Mouse (Mus musculus) T-helper 2 cell (primary cell): ENCODE data around the gene Rbbp5.

Experiments used
- in situ Hi-C: fragments of 300-600 bp; cut with MboI, MseI; formaldehyde crosslinking; loops from one replicate; pipeline ENCODE4 v1.15.1; 2025; ENCODE audit warnings: high pct_unique_total_duplicates

Rbbp5 gene

DNA sequence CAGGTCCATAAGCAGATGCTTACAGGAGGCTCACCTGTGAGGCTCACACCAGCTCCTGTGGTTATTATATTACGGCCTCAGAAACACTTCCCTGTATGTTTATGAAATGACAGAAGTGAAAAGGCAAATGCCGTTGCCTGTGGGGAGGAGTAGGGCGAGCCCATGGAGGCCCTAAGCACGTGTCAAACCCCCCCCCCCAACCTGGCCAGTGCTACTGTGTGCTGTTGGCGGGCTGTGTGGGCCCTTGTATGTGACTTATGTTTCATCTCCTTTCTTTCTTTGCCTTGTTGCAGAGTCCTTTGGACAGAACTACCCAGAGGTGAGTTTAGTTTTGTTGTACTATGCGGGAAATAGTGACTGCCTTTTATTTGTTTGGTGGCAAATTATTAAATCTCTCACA, 6.6 kb downstream of the Rbbp5 start:
- in situ Hi-C loops: loop anchor here (25.0 kb wide), 1 partner anchor 529 kb away; no protein-coding TSS in a partner anchor

- in situ Hi-C loops: no loop called here
These were observed 23.4 kb downstream of the Rbbp5 start for GRCm38 (mm10) chr1:132500535-132500934.

DNA sequence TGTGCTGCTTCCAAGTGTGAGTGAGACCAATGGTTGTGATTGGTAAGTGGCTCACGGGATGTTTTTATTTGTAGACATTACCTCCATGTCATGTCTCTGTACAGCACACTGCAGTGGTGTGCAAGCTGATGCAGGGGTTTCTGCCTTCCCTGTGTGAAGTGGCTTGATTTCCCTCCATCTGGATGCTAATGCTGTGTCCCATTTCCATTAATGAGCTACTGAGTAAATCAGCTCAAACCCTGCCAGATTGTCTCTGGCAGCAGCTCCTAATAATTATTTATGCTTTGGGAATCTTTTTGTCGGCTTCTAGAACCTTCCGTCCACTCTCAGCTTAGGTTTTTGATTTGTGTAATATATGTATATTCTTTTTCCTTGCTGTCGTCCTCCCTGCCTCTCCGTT, 28.0 kb downstream of the Rbbp5 start:
- in situ Hi-C loops: no loop called here

GRCm38 (mm10) chr1:132506058-132506457, 28.9 kb downstream of the Rbbp5 start, which contains the start of gene Tmem81:
TSS of gene Tmem81 (plus strand) at chr1:132506230.
- in situ Hi-C loops: no loop called here

GRCm38 (mm10) chr1:132506656-132507055, 29.5 kb downstream of the Rbbp5 start:
- in situ Hi-C loops: no loop called here

DNA sequence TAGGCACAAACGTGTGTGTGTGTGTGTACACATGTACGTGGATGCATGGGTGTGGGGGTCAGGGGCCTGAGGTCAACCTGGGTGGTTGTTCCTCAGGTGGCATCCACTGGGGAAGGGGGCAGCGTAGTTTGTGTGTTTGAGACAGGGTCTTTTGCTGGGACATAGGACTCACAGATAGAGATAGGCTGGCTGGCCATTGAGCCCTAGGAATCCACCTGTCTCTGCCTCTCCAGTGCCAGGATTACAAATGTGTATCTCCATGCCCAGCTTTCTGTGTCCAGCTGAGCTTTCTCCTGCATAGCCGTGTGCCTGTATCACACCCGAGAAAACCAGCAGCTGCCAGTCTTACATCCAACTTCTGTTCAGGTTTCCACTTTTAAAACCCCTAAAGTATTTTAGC, 32.6 kb downstream of the Rbbp5 start:
- in situ Hi-C loops: no loop called here

- in situ Hi-C loops: no loop called here
These were observed 34.4 kb downstream of the Rbbp5 start for GRCm38 (mm10) chr1:132511521-132511920.

GRCm38 (mm10) chr1:132512106-132512505, 34.9 kb downstream of the Rbbp5 start:
- in situ Hi-C loops: no loop called here

DNA sequence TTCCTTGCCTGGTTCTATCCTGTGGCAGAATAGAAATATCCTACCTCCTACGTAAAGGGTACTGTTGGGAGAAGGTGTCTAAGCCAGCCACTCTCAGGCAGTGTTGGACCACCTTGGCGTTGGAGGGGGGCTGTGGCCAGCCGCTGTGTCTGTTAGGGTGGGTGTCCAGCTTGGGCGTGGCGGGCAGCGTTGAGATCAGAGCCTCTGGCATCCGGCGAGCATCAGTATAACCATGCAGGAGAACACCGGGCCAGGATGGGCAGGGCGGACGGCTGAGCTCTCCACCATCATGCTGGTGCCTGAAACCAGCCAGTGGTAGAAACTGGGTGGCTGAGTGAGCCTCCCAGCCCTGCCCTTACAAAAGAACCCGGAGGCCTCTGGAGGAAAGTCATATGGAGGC, 38.2 kb downstream of the Rbbp5 start:
- in situ Hi-C loops: no loop called here

DNA sequence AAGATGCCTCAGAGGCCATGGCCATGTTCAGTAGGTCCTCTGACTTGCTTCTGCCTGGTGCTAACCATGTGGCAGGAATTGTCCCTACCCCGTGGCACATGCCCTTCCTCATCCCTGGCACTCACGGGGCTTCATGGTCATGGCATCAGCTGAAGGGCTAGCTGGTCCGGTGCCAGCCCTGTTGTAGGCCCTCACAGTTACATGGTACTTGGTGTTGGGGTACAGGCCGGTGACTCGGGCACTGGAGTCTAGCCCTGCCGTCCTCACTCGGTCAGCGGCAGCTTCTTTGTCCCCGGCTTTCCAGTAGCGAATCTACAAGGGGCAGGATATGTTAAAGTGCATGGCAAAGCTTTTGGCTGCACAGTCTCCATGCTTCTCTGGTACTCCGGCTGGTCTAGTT, 39.6 kb downstream of the Rbbp5 start:
- in situ Hi-C loops: no loop called here

DNA sequence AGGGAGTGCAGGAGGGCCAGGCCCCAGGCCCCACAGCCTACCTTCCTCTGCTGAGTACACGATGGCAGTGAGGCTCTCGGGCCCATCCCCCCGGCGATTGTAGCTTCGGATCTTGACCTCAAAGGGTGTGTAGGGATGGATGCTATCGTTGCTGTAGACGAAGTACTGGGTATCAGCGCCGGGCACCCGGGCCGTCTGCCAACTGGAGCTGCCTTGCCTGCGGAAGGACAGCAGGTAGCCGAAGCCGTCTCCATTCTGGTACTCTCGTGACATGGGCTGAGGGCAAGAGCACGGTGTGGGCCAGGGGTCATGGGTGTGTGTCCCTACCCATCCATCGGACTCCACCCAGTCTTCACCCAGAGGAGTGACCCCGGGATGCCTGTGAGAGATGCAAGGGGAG, 41.5 kb downstream of the Rbbp5 start:
- in situ Hi-C loops: no loop called here

DNA sequence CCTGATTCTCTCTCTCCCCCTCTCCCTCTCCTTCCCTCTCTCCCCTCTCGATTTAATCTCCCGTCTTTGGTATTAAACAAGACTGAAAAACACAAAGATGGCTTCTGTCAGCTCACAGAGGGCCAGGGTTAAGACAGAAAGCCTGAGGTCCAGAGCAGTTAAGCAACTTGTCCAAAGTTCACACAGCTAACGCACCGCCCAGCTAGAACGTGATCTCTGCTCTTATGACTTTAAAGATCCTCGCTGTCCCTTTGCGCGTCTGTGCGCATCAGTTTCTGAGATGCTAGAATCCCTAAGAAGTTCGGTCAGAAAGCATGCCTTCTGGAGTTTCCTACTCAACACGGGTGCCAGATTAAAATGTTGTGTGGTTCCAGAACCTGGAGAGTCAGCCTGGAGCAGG, 42.6 kb downstream of the Rbbp5 start:
- in situ Hi-C loops: no loop called here

DNA sequence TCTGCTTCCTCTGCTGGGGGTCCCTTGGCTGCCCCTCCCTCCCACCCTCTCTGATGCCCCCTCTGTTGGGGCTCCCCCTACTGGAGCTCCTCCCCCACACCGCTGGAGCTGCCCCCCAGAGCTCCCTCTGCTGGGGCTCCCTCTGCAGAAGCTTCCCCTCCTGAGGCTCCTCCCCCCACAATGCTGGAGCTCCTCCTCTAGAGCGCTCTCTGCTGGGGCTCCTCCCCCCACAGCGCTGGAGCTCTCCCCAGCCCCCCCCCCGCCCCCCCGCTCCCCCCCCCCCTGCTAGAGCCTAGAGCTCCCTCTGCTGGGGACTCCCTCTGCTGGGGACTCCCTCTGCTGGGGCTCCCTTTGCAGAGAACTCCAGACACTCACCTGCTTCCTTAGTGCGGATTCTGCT, 43.6 kb downstream of the Rbbp5 start:
- in situ Hi-C loops: no loop called here

DNA sequence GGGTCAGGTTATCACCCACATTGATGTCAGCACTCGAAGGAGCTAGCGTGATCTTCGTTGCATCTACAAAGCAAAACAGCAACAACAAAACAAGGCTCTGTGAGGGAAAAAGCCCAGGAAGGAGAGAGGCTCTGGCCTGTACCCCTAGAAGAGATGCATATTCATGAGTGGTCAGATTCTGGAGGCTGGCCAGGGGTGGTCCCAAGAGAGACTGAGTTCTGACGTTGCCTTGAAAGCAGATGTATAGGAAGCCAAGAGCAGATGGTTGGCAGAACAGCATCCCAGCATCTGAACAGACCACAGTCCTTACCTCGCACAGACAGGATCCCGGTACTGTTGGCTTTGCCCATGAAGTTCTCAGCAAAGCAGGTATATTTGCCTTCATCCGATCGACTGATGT, 45.9 kb downstream of the Rbbp5 start:
- in situ Hi-C loops: no loop called here

DNA sequence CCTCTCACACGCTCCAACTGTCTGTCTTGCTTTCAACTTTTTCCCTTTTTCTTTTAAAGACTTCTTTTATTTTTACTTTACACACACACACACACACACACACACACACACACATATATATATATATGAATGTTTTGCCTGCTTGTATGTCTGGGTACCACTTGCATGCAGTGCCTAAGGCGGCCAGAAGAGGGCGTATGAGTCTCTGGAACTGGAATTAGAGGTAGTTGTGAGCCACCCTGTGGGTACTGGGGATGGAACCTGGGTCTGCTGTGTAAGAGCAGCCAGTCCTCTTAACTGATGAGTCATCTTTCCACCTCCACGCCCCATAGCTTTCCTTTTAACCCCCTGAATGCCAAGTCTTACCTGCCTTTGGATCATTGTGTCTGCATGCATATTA, 46.8 kb downstream of the Rbbp5 start:
- in situ Hi-C loops: no loop called here

GRCm38 (mm10) chr1:132525832-132526231, 48.7 kb downstream of the Rbbp5 start:
- in situ Hi-C loops: loop anchor here (5.0 kb wide), 1 partner anchor 66 kb away; no protein-coding TSS in a partner anchor

DNA sequence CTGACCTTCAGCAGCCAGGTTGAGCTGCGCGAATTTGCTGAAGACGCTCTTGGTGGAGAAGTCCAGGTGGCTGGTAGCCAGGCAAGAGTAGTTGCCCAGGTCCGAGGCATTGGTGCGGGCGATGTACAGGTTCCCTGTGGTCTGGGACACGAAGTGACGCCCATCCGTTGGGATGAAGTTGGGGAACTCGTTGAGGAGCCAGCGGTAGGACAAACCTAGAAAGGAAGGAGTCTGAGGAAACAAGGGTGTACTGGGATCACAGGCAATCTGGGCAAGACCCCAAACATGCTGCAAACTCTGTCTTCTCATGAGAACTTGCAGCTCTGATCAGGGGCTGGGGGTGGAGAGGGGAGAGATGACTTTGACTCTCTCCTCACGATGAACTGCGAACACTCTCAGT, 50.9 kb downstream of the Rbbp5 start:
- in situ Hi-C loops: loop anchor here (5.0 kb wide), 1 partner anchor 64 kb away; no protein-coding TSS in a partner anchor

- in situ Hi-C loops: loop anchor here (5.0 kb wide), 1 partner anchor 64 kb away; no protein-coding TSS in a partner anchor
These were observed 51.6 kb downstream of the Rbbp5 start for GRCm38 (mm10) chr1:132528647-132529334.

DNA sequence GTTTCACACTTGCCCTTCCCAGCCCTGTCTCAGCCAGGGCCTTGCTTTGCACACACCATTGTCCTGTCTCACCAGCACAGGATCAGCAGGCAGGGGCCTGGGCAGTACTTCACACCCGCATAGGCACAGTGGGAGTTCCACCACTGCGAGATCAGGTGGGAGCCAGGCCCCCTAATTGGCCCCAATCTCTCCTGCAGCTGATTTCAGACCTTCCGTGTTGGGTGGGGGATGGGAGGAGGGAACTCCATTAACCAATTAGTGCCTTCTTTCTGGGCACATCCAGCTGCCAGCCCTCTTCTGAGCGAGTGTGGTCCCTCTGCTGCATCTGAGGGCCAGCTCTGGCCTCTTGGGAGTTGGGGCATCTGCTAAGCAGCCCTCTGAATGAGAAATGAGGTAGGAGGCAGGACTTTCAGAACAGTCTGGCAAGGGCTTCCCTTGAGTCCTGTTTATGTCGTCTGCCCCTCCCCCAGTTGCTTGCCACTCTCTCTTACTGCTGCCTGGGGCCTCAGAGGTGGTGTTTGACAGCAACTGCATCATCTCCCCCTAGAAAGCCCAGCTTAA, 53.5 kb downstream of the Rbbp5 start:
- in situ Hi-C loops: no loop called here

DNA sequence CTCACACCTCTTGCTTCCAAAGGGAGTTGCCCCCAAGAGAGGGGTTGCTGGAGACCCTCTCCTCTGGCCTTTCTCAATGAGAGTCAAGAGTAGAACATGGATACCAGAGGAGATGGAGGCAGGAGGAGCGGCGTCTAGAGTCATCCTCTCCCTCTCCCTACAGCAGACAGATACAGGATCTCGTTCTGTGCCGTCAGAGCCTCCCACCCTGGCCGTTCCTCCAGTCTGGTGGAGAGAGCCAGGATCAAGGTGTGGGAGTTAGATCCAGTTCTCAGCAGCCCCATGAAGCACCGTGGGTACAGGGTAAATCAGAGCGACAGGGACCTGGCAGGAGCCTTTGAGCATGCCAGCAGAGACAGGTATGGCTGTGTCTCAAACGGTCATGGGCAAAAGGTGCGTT, 55.4 kb downstream of the Rbbp5 start:
- in situ Hi-C loops: no loop called here

GRCm38 (mm10) chr1:132533840-132534239, 56.7 kb downstream of the Rbbp5 start:
- in situ Hi-C loops: no loop called here

- in situ Hi-C loops: no loop called here
These were observed 58.4 kb downstream of the Rbbp5 start for GRCm38 (mm10) chr1:132535541-132535940.

DNA sequence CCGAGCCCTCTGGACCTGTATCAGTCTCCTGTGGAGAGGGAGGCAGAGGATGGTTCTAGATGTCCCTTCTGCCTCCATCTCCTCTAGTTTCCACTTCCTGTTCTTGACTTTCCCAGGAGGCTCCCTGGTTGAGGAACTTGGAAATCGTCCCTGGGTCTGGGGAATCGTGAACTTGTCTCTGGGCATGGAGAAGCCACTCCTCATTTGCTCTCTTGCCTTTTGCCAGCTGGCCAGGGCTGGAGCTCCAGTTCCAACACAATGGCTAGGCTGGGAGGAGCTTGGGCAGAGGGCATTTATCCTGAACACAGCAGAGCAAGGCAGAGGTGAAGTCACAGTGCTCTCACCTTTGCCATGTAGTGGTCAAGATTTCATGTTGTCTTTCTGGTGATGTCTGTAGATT, 59.3 kb downstream of the Rbbp5 start:
- in situ Hi-C loops: no loop called here
